Mouse (Mus musculus): ENCODE results near the gene Gstm4.
"Not testable (repeated sequence)": the region's sequence is repeated elsewhere in the genome, so short reads cannot be mapped to it uniquely, and the experiment has no call there.

Gstm4 gene

GRCm38 (mm10) chr3:108069231-108069870 is 24.7 kb upstream of the Gstm4 start:
- peak; percentile 75 for DNase-seq

- DNase-seq, result no peak
Observed at GRCm38 (mm10) chr3:108068826-108069225, 24.1 kb upstream of the Gstm4 start.

GRCm38 (mm10) chr3:108067370-108067934 is 22.8 kb upstream of the Gstm4 start:
- peak; percentile 47 for DNase-seq

- DNase-seq, result no peak
Observed at GRCm38 (mm10) chr3:108065551-108065950, 20.9 kb upstream of the Gstm4 start.

GRCm38 (mm10) chr3:108064672-108065071 is 20.0 kb upstream of the Gstm4 start:
- DNase-seq, result no peak

- no peak for DNase-seq
Observed at GRCm38 (mm10) chr3:108062648-108063047, 18.0 kb upstream of the Gstm4 start.

GRCm38 (mm10) chr3:108061420-108061819 is 16.7 kb upstream of the Gstm4 start:
- peak; percentile 52 for DNase-seq

- no peak for DNase-seq
Observed at GRCm38 (mm10) chr3:108050493-108050892, 5.8 kb upstream of the Gstm4 start.

- DNase-seq, result no peak
Observed at GRCm38 (mm10) chr3:108048306-108048705, 3.6 kb upstream of the Gstm4 start.

- DNase-seq, result no peak
Observed at GRCm38 (mm10) chr3:108046944-108047655, 2.4 kb upstream of the Gstm4 start.

- no peak for DNase-seq
Observed at GRCm38 (mm10) chr3:108033156-108033555, 11.5 kb downstream of the Gstm4 start.

- no peak for DNase-seq
Observed at GRCm38 (mm10) chr3:108032113-108032512, 12.6 kb downstream of the Gstm4 start.

- peak; percentile 43 for DNase-seq
Observed at GRCm38 (mm10) chr3:108028641-108029365, 15.9 kb downstream of the Gstm4 start.

- DNase-seq, result no peak
Observed at GRCm38 (mm10) chr3:108026597-108026996, 18.1 kb downstream of the Gstm4 start.

- no peak for DNase-seq
Observed at GRCm38 (mm10) chr3:108026049-108026448, 18.6 kb downstream of the Gstm4 start.

- DNase-seq, result no peak
Observed at GRCm38 (mm10) chr3:108025318-108025717, 19.4 kb downstream of the Gstm4 start.

- DNase-seq, result no peak
Observed at GRCm38 (mm10) chr3:108022650-108023049, 22.0 kb downstream of the Gstm4 start.

GRCm38 (mm10) chr3:108020351-108021022 is 24.2 kb downstream of the Gstm4 start:
- DNase-seq, result not testable (repeated sequence)

- not testable (repeated sequence) for DNase-seq
Observed at GRCm38 (mm10) chr3:108019226-108019625, 25.5 kb downstream of the Gstm4 start.

- no peak for DNase-seq
Observed at GRCm38 (mm10) chr3:108018190-108018820, 26.4 kb downstream of the Gstm4 start.

GRCm38 (mm10) chr3:108017473-108018189 is 27.1 kb downstream of the Gstm4 start, which contains the start of gene Gstm1:
Gene Gstm1, minus strand, starts transcription at chr3:108017973.
- peak; percentile 96 for DNase-seq

GRCm38 (mm10) chr3:108016468-108016867 is 28.2 kb downstream of the Gstm4 start:
- DNase-seq, result not testable (repeated sequence)
